Mouse (Mus musculus) embryonic facial prominence, embryonic 14.5 days (tissue): Measurements from ENCODE around the gene Npff. TPM values are rescaled to one million over a fixed set of nuclear protein-coding genes. Genes with fewer than 3 reads are reported as not detected.

ENCODE experiments used
- ATAC-seq: fragments of 200-750 bp; cut with Nextera tagmentation; 2 replicates; pipeline ENCODE4 v1.8.0; 2017; ENCODE audit warnings: low read depth, moderate number of reproducible peaks, moderate TSS enrichment
- DNase-seq: peaks from one replicate; pipeline ENCODE4 v3.0.0-alpha.2; 2015; ENCODE audit warnings: low spot score
- H3K27ac ChIP-seq: fragments of 300-500 bp; sonication (generic); replicated peaks from 2 replicates; pipeline ENCODE4 v1.5.1; 2014; ENCODE audit warnings: low read depth, mild to moderate bottlenecking, low read length, moderate library complexity
- H3K27me3 ChIP-seq: fragments of 300-500 bp; sonication (generic); replicated peaks from 2 replicates; pipeline ENCODE4 v1.6.1; 2014; ENCODE audit warnings: low read length; ENCODE audit not compliant: control insufficient read depth, insufficient read depth
- H3K36me3 ChIP-seq: fragments of 300-500 bp; sonication (generic); 2 replicates; pipeline ENCODE4 v1.6.1; 2014; ENCODE audit warnings: low read length, mixed read lengths; ENCODE audit not compliant: control insufficient read depth, insufficient read depth
- H3K4me1 ChIP-seq: fragments of 300-500 bp; sonication (generic); 2 replicates; pipeline ENCODE4 v1.6.1; 2014; ENCODE audit warnings: antibody characterized with exemption, low read length; ENCODE audit not compliant: control insufficient read depth, insufficient read depth
- H3K4me2 ChIP-seq: fragments of 300-500 bp; sonication (generic); 2 replicates; pipeline ENCODE4 v1.6.1; 2014; ENCODE audit warnings: low read depth, mild to moderate bottlenecking, low read length, moderate library complexity, mixed read lengths
- H3K4me3 ChIP-seq: fragments of 300-500 bp; sonication (generic); 2 replicates; pipeline ENCODE4 v1.5.1; 2014; ENCODE audit warnings: low read depth, mild to moderate bottlenecking, low read length
- H3K9ac ChIP-seq: fragments of 300-500 bp; sonication (generic); 2 replicates; pipeline ENCODE4 v1.6.1; 2014; ENCODE audit warnings: low read depth, mild to moderate bottlenecking, low read length, moderate library complexity, mixed read lengths
- H3K9me3 ChIP-seq: fragments of 300-500 bp; sonication (generic); 2 replicates; pipeline ENCODE4 v1.6.1; 2016; ENCODE audit warnings: low read length; ENCODE audit not compliant: control insufficient read depth
- WGBS: fragments of 180-500 bp; shearing (Covaris S2); extraction: QIAGEN DNeasy Blood & Tissue Kit; methylation state at CpG from one replicate; pipeline ENCODE4 v1.1.7; 2014; 5-methylcytosine and 5-hydroxymethylcytosine counted together
- polyA plus RNA-seq: library from polyadenylated mRNA; unstranded; fragments of >200 nt; fragmentation: Nextera tagmentation; extraction: Ambion mirVana; gene quantifications from 2 replicates; pipeline ENCODE4 v1.2.1, GENCODE M21; 2014

The Npff gene
- polyA plus RNA-seq, 1 experiment from 2014 or later, result 2.0 TPM

DNA sequence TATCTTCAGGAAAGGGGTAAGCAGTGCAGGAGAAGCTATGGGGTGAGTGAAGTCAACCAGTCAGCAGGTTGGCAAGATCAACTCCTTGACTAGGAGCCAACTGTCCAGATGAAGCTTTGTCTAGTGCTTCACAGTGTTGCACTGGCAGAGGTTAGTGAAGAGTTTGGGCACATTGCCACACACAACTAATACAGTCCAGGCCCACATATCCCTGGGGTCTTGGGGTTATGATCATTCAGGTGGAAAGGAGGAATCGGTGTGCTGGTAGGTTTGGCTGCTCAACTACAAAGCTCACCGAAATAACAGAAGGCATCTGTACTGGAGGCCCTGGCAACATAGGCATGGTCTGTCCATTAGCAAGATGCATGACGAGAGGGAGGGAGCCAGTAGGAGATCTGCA lies 22.7 kb upstream of the Npff start:
- H3K4me3 ChIP-seq, result no peak overlapping the region
- ATAC-seq, result no peak
- no peaks in the 10 kb centered on the region for H3K27me3 ChIP-seq
- H3K9me3 ChIP-seq, result no peaks in the 10 kb centered on the region
- no peak overlapping the region for H3K4me2 ChIP-seq
- H3K4me1 ChIP-seq, result no peaks in the 10 kb centered on the region
- no peak overlapping the region for H3K27ac ChIP-seq
- peaks cover 74% of the 10 kb centered on the region for H3K36me3 ChIP-seq
- no peak overlapping the region for H3K9ac ChIP-seq
- WGBS, result 87% methylated on average over 3 of the region's 3 CpGs
- no peak for DNase-seq

DNA sequence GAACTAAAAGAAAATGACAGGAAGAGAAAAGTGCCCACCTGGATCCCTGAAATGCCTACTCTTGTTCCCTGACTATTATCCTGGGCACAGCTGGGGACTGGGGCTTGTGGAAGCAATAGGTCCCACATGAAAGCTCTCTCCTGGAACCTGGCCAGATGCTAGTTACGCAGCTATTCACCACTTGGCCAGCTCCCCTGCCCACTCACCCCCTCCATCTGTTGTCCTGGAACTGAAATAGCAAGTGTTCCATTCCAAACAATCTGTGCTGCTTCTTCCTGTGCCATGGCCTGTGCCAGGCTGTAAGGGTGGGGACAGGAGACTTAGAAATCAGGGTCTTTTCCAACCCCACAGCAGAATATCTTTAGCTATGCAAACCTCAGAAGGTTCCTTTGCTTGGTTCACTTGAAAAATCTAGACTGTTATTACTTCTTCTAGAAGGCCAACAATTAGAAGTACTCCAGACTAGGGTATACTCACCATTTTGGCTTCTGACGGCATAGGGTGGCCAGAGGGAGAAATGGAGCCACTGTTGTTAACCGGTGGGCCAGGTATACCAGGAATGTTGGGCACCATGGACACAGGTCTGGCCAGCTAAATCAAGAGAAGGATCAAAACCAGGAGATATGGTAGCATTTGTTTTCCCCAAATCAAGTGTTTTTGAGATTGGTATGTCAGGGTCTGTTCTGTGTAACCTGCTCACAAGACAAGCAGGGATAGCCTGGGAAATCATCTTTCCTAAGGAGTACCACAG lies 22.1 kb upstream of the Npff start:
- peak; percentile 63; the same call in 1 of the 2 replicates for ATAC-seq
- Histone ChIP-seq H3K9ac (no peak overlapping the region), H3K4me3 (no peak overlapping the region), H3K27me3 (no peaks in the 10 kb centered on the region), H3K4me2 (no peak overlapping the region), H3K9me3 (no peaks in the 10 kb centered on the region), H3K36me3 (peaks cover 74% of the 10 kb centered on the region), H3K4me1 (no peaks in the 10 kb centered on the region), H3K27ac (no peak overlapping the region)
- WGBS, result 84% methylated on average over 3 of the region's 3 CpGs
- DNase-seq, result peak; percentile 77

DNA sequence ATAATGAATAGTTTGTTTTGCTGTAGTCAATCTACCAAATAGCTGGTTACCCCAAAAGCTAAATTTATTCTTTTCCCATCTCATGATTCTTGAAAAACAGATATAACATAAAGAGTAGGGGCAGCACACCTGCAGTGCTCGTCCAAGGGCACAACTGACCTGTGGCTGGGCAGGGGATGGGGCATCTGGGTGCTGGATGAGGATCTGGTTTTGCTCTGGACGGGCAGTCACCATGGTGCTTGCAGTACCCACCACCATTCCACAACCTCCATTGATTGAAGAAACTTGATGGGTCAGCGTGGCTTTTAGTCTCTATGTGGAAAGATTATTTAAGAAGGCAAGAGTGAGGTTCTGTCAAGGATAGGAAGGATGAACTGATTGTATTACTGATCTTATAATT lies 21.5 kb upstream of the Npff start:
- H3K9me3 ChIP-seq, result no peaks in the 10 kb centered on the region
- WGBS, result 88% methylated on average over 3 of the region's 3 CpGs
- H3K4me2 ChIP-seq, result no peak overlapping the region
- no peaks in the 10 kb centered on the region for H3K27me3 ChIP-seq
- H3K27ac ChIP-seq, result no peak overlapping the region
- no peaks in the 10 kb centered on the region for H3K4me1 ChIP-seq
- DNase-seq, result no peak
- H3K9ac ChIP-seq, result no peak overlapping the region
- peaks cover 74% of the 10 kb centered on the region for H3K36me3 ChIP-seq
- ATAC-seq, result no peak
- no peak overlapping the region for H3K4me3 ChIP-seq

DNA sequence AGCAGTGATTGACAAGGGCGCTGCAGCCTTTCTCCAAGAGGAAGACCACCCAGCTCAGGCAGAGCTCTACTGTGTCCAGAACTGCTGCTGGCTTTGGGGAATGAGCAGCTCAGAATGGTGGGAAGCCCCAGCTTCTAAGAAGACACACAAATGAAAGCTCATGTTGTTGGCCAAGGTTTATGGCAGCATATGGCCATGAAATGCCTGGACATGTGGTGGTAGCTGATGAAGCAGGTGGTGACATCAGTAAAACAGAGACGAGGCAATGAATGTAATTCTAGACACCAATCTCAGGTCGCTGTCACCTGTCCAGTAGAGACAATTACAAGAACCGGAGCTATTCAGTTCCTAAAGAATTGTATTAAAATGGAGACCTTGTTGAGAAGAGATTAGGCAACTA lies 20.1 kb upstream of the Npff start:
- H3K9ac ChIP-seq, result no peak overlapping the region
- H3K36me3 ChIP-seq, result peaks cover 83% of the 10 kb centered on the region
- H3K4me3 ChIP-seq, result no peak overlapping the region
- DNase-seq (no peak), ATAC-seq (no peak)
- H3K9me3 ChIP-seq, result no peaks in the 10 kb centered on the region
- 93% methylated on average over 4 of the region's 4 CpGs for WGBS
- no peaks in the 10 kb centered on the region for H3K27me3 ChIP-seq
- no peaks in the 10 kb centered on the region for H3K4me1 ChIP-seq
- no peak overlapping the region for H3K4me2 ChIP-seq
- H3K27ac ChIP-seq, result no peak overlapping the region

DNA sequence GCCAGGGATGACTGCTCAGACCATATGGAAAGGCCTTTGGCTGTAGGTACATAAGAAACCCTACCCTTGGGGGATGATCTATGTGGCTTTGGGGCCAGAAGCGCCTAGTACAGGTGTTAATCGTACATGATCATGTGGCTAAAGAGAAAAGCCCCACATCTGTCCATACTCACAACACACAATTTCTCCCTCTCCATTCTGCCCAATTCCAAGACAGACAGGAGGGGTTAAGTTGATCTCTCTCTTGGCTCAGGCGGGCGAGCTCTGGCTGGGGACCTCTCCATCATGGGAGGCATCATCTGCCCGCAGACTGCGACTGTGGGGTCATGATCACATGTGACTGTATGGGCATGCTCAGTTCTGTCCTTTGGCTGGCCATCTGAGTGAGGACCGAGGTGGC lies 9.2 kb upstream of the Npff start:
- H3K27ac ChIP-seq, result no peak overlapping the region
- no peaks in the 10 kb centered on the region for H3K4me1 ChIP-seq
- peaks cover 83% of the 10 kb centered on the region for H3K36me3 ChIP-seq
- no peak overlapping the region for H3K4me3 ChIP-seq
- H3K27me3 ChIP-seq, result no peaks in the 10 kb centered on the region
- H3K9ac ChIP-seq, result no peak overlapping the region
- WGBS, result 92% methylated on average over 7 of the region's 7 CpGs
- no peaks in the 10 kb centered on the region for H3K9me3 ChIP-seq
- DNase-seq (no peak), ATAC-seq (no peak)
- H3K4me2 ChIP-seq, result no peak overlapping the region

DNA sequence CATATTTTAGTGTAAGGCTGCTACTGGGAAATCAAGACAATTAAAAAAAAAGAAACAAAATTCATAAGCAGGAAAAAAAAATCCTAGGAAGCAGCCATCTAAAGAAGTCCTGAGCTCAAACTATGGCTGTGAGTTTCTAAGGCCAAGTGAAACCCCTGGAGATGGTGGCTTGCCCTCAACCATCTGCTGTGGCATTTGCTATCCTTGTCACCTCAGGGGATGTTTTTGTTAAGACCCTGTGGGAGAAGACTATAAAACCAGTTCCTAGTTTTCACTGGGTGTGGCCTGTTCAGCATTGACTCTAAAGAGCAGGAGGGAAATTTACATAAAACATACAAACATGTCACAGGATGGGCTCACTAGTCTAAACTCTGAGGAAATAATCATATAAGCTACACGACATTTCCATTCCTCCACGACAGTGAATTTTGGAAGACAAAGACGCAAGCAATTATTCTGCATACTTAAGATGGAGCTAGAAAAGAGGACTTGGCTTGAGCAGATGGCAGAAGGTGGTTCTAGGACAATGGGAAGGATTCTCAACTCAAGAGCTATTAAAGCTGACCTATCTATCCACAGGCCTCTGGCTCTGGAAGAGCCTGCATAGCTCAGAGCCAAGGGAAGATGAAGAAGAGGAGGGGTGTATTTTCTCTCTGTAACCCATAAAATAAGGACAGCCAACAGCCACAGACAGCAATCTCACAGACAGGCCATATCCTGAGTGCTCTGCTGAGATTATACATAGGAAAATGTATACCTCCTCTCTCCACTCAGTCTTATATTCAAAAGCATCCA lies 7.6 kb upstream of the Npff start:
- Histone ChIP-seq H3K9me3 (no peaks in the 10 kb centered on the region), H3K4me1 (no peaks in the 10 kb centered on the region), H3K9ac (no peak overlapping the region), H3K27me3 (no peaks in the 10 kb centered on the region), H3K36me3 (peaks cover 91% of the 10 kb centered on the region), H3K27ac (no peak overlapping the region), H3K4me2 (no peak overlapping the region), H3K4me3 (no peak overlapping the region)
- WGBS, result 94% methylated on average over 3 of the region's 3 CpGs
- DNase-seq, result no peak
- no peak for ATAC-seq

DNA sequence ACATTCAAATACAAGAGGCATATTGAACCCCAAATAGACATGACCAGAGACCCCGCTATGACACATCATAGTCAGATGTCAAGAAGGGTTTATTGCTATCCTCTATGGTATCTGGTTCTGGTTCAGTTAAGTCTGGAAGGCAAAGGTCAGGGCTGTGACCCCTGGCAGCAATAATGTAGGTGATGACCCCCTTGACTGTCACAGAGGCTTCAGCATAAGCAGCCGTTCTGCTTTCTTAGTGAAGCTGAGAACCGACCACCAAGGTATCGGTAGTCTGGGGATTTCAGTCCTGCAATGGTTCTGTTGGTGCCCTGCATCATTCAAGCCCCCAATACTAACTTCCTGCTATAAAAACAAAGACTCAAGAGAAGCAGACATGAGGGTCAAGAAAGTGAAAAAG lies 6.8 kb upstream of the Npff start:
- no peaks in the 10 kb centered on the region for H3K27me3 ChIP-seq
- peaks cover 86% of the 10 kb centered on the region for H3K36me3 ChIP-seq
- ATAC-seq (no peak), DNase-seq (no peak)
- H3K4me3 ChIP-seq, result no peak overlapping the region
- no peaks in the 10 kb centered on the region for H3K9me3 ChIP-seq
- H3K9ac ChIP-seq, result no peak overlapping the region
- H3K27ac ChIP-seq, result no peak overlapping the region
- no peak overlapping the region for H3K4me2 ChIP-seq
- no peaks in the 10 kb centered on the region for H3K4me1 ChIP-seq
- 87% methylated on average over 4 of the region's 4 CpGs for WGBS

DNA sequence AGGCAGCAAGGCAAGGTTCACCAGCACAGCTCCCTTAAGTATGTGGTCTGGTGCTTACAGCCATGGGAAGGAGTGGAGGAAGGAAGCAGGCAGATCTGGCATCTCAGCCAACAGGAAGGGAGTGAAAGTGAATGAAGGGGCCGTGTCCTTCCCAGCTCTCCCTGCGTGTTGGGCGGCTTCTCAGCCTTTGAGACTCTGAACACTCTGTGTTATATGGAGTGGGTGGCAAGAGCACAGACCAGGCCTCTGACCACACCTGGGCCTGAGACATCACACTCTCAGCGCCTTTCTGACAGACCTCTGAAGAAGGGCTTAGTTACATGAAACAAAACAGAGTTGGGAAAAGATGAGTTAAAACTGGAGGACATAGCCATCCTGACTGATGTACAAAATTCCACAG lies 5.8 kb upstream of the Npff start:
- H3K9ac ChIP-seq, result no peak overlapping the region
- no peak overlapping the region for H3K4me3 ChIP-seq
- H3K4me2 ChIP-seq, result no peak overlapping the region
- no peaks in the 10 kb centered on the region for H3K27me3 ChIP-seq
- ATAC-seq, result no peak
- H3K9me3 ChIP-seq, result no peaks in the 10 kb centered on the region
- H3K4me1 ChIP-seq, result no peaks in the 10 kb centered on the region
- no peak for DNase-seq
- no peak overlapping the region for H3K27ac ChIP-seq
- WGBS, result 86% methylated on average over 4 of the region's 4 CpGs
- peaks cover 81% of the 10 kb centered on the region for H3K36me3 ChIP-seq

DNA sequence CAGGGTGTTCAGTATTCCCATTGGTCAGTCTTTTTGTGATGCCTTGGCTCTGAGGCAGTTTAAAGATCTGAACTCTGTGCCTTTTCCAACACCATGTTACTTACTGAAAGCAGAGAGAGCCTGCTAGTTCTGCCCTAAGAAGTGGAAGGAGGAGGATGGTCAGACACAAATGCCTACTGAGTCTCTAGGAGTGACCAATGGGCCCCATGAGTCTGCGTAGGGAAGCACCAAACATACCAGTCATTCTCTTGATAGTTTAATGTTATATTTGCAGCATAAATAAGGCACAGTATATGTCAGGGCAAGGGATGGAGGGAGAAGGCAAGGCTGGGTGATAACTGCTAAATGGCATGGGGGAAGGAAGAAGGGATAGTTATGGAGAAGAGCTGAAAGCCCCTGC lies 3.7 kb upstream of the Npff start:
- no peak for DNase-seq
- 93% methylated on average over 1 of the region's 1 CpGs for WGBS

More for the DNA sequence above, 3.7 kb upstream of the Npff start:
- Histone ChIP-seq H3K4me1 (no peaks in the 10 kb centered on the region), H3K36me3 (peaks cover 84% of the 10 kb centered on the region), H3K9me3 (no peaks in the 10 kb centered on the region), H3K4me2 (no peak overlapping the region), H3K4me3 (no peak overlapping the region), H3K27me3 (no peaks in the 10 kb centered on the region), H3K27ac (no peak overlapping the region), H3K9ac (no peak overlapping the region)
- no peak for ATAC-seq
